Mouse (Mus musculus) kidney, embryonic 15.5 days (tissue): Measurements from ENCODE around the gene Ccdc7a. TPM values are rescaled to one million over a fixed set of nuclear protein-coding genes. Genes with fewer than 3 reads are reported as not detected.
A peak's percentile ranks its signal among the peaks of the same experiment; 100 is the strongest.

ENCODE experiments used
- ATAC-seq: fragments of 200-750 bp; cut with Nextera tagmentation; replicated peaks from 2 replicates; pipeline ENCODE4 v1.8.0; 2017; ENCODE audit warnings: moderate TSS enrichment; ENCODE audit not compliant: low FRiP score
- H3K27ac ChIP-seq: fragments of 300-500 bp; sonication (generic); 2 replicates; pipeline ENCODE4 v1.5.1; 2015; ENCODE audit warnings: mild to moderate bottlenecking, inconsistent platforms
- H3K27me3 ChIP-seq: fragments of 300-500 bp; sonication (generic); 2 replicates; pipeline ENCODE4 v1.6.1; 2015; ENCODE audit warnings: inconsistent platforms
- H3K36me3 ChIP-seq: fragments of 300-500 bp; sonication (generic); 2 replicates; pipeline ENCODE4 v1.6.1; 2015; ENCODE audit warnings: inconsistent platforms
- H3K4me1 ChIP-seq: fragments of 300-500 bp; sonication (generic); 2 replicates; pipeline ENCODE4 v1.6.1; 2015; ENCODE audit warnings: inconsistent platforms
- H3K4me2 ChIP-seq: fragments of 300-500 bp; sonication (generic); 2 replicates; pipeline ENCODE4 v1.6.1; 2015; ENCODE audit warnings: moderate library complexity, mild to moderate bottlenecking, inconsistent platforms
- H3K4me3 ChIP-seq: fragments of 300-500 bp; sonication (generic); replicated peaks from 2 replicates; pipeline ENCODE4 v1.5.1; 2015; ENCODE audit warnings: mild to moderate bottlenecking, inconsistent platforms
- H3K9ac ChIP-seq: fragments of 300-500 bp; sonication (generic); 2 replicates; pipeline ENCODE4 v1.6.1; 2015; ENCODE audit warnings: mild to moderate bottlenecking, inconsistent platforms
- H3K9me3 ChIP-seq: fragments of 300-500 bp; sonication (generic); replicated peaks from 2 replicates; pipeline ENCODE4 v1.6.1; 2016; ENCODE audit warnings: inconsistent platforms
- WGBS: fragments of 180-500 bp; shearing (Covaris S2); methylation state at CpG from one replicate; pipeline ENCODE4 v1.1.7; 2015; ENCODE audit warnings: mixed read lengths; 5-methylcytosine and 5-hydroxymethylcytosine counted together
- polyA plus RNA-seq: library from polyadenylated mRNA; unstranded; fragments of >200 nt; fragmentation: Nextera tagmentation; extraction: Ambion mirVana; gene quantifications from 2 replicates; pipeline ENCODE4 v1.2.1, GENCODE M21; 2015

The Ccdc7a gene
- polyA plus RNA-seq, 1 experiment from 2014 or later, result not detected

DNA sequence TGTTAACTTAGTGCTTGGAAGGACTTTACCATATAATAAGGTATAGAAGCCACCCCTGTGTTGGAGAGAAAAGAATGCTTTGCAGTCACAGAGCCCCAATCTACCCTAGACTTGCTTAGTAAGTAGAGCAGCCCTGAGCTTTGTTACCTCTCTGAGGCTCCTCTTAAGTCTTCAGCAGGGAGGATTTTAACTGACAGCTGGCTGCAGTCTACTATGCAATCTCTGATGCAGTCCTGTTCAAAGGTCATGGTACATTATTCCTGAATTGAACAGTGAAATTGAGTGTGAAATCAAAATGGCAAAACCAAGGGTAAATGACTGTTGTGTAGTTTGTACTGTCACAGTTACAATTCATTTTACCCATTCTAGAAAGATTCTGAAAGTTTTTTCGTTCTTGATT lies 338.1 kb downstream of the Ccdc7a start:
- no peak overlapping the region for H3K4me2 ChIP-seq
- H3K36me3 ChIP-seq, result peaks cover 81% of the 10 kb centered on the region
- ATAC-seq, result no peak
- no peak overlapping the region for H3K27ac ChIP-seq
- H3K27me3 ChIP-seq, result no peaks in the 10 kb centered on the region
- no peak overlapping the region for H3K4me3 ChIP-seq
- H3K9me3 ChIP-seq, result no peaks in the 10 kb centered on the region
- no peaks in the 10 kb centered on the region for H3K4me1 ChIP-seq
- no peak overlapping the region for H3K9ac ChIP-seq
- 98% methylated on average over 1 of the region's 1 CpGs for whole genome bisulfite sequencing

- H3K27ac ChIP-seq, result no peak overlapping the region
- ATAC-seq, result peak; percentile 79; the same call in 1 of the 2 replicates
- no peaks in the 10 kb centered on the region for H3K9me3 ChIP-seq
- H3K4me2 ChIP-seq, result no peak overlapping the region
- H3K4me3 ChIP-seq, result no peak overlapping the region
- no peak overlapping the region for H3K9ac ChIP-seq
- 66% methylated on average over 1 of the region's 1 CpGs for WGBS
- no peaks in the 10 kb centered on the region for H3K4me1 ChIP-seq
- peaks cover 79% of the 10 kb centered on the region for H3K36me3 ChIP-seq
- H3K27me3 ChIP-seq, result no peaks in the 10 kb centered on the region
Observed at GRCm38 (mm10) chr8:128724819-128725218, 340.5 kb downstream of the Ccdc7a start.

GRCm38 (mm10) chr8:128716184-128716583 lies 349.1 kb downstream of the Ccdc7a start:
- Histone ChIP-seq H3K27me3 (no peaks in the 10 kb centered on the region), H3K27ac (no peak overlapping the region), H3K4me2 (no peak overlapping the region), H3K4me3 (no peak overlapping the region), H3K9ac (no peak overlapping the region), H3K4me1 (no peaks in the 10 kb centered on the region), H3K9me3 (no peaks in the 10 kb centered on the region), H3K36me3 (peaks cover 88% of the 10 kb centered on the region)
- no peak for ATAC-seq

- H3K4me2 ChIP-seq, result no peak overlapping the region
- 55% methylated on average over 3 of the region's 3 CpGs for WGBS
- no peaks in the 10 kb centered on the region for H3K4me1 ChIP-seq
- no peak for ATAC-seq
- no peak overlapping the region for H3K9ac ChIP-seq
- H3K27me3 ChIP-seq, result no peaks in the 10 kb centered on the region
- no peaks in the 10 kb centered on the region for H3K9me3 ChIP-seq
- no peak overlapping the region for H3K27ac ChIP-seq
- H3K4me3 ChIP-seq, result no peak overlapping the region
- H3K36me3 ChIP-seq, result peaks cover 75% of the 10 kb centered on the region
Observed at GRCm38 (mm10) chr8:128709261-128709660, 356.1 kb downstream of the Ccdc7a start.

DNA sequence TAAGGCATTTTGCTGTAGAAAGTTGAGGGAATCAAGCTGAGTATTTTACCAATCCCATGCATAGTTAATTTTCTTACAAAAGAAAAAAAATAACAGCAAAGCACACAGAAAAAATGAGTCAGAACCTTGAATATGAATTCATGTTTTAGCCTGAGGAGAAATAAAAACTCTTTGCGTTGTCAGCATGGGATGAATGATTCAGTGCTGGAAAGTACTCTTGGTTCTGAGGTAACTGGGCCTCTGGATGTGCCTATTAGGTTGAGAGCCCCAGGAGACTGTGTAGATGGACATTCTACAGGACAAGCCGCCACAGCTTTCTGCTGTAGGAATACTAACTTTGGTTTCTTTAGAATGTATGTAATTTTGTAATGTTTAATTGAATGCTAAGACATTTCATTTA lies 360.5 kb downstream of the Ccdc7a start:
- no peak for ATAC-seq
- WGBS, result 84% methylated on average over 2 of the region's 2 CpGs

GRCm38 (mm10) chr8:128704376-128704775 lies 360.9 kb downstream of the Ccdc7a start:
- Histone ChIP-seq H3K36me3 (peaks cover 31% of the 10 kb centered on the region), H3K9ac (no peak overlapping the region), H3K4me3 (no peak overlapping the region), H3K27ac (no peak overlapping the region), H3K9me3 (no peaks in the 10 kb centered on the region), H3K4me2 (no peak overlapping the region), H3K27me3 (no peaks in the 10 kb centered on the region), H3K4me1 (0 out of 2 replicates have a peak, but pooled peaks cover 2% of the 10 kb centered on the region)
- 76% methylated on average over 1 of the region's 1 CpGs for WGBS
- no peak for ATAC-seq

More for the DNA sequence above, 360.5 kb downstream of the Ccdc7a start:
- Histone ChIP-seq H3K27me3 (no peaks in the 10 kb centered on the region), H3K27ac (no peak overlapping the region), H3K4me1 (0 out of 2 replicates have a peak, but pooled peaks cover 2% of the 10 kb centered on the region), H3K4me3 (no peak overlapping the region), H3K36me3 (peaks cover 35% of the 10 kb centered on the region), H3K9ac (no peak overlapping the region), H3K4me2 (no peak overlapping the region), H3K9me3 (no peaks in the 10 kb centered on the region)

DNA sequence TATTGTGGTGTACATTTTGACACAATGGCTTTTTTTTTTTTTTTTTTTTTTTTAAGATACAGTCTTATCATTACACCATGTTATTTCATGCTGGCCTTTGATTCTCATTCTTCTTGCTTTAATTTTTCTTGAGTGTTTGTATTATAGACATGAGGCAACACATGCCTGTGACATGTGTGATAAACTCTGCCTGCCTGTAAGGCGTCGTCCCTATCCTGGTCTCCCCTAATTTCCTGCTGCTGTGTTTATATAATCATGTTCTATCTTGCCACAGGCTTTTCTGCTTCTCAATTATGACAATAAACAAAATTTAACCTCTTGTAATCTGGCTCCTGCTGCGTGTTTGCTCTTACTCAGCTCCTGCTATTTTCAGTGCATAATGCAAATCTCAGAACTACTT lies 367.4 kb downstream of the Ccdc7a start:
- peaks cover 4% of the 10 kb centered on the region; the same call in 1 of the 2 replicates for H3K36me3 ChIP-seq
- no peak overlapping the region for H3K9ac ChIP-seq
- ATAC-seq, result no peak
- H3K4me2 ChIP-seq, result no peak overlapping the region
- WGBS, result 74% methylated on average over 3 of the region's 3 CpGs
- H3K4me3 ChIP-seq, result no peak overlapping the region
- H3K9me3 ChIP-seq, result no peaks in the 10 kb centered on the region
- H3K4me1 ChIP-seq, result peaks cover 11% of the 10 kb centered on the region
- H3K27me3 ChIP-seq, result no peaks in the 10 kb centered on the region
- H3K27ac ChIP-seq, result no peak overlapping the region

DNA sequence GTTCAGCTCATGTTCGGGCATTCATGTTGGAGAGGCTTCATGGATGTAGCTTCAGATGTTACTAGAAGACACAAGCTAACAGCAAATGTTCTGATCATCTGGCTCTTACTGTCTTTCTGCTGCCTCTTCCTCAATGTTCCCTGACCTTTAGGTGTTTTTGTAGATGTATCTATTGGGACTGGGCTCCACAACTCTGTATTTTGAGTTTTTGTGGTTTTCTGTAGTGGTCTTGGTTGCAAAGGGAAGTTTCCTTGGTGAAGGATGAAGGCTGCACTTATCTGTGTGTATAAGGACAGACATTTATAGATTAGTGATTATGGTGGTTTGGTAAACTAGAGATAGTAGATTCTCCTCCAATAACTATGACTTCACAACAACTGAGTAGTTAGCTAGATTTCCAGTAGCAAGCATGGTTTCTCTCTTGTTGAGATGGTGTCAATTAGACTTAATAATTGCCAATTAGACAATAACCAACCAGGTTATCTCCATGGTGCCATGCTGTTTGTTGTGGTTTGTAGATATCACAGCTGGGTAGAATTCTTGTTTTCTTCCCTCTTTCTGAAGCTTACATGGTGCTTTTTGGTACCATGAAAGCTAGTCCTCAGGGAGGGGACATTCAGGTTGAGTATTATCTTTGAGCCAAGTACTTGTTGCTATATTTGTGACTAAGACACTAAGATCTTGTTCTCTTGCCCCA lies 368.5 kb downstream of the Ccdc7a start:
- 89% methylated on average over 1 of the region's 1 CpGs for WGBS
- Histone ChIP-seq H3K4me2 (no peak overlapping the region), H3K9ac (no peak overlapping the region), H3K9me3 (no peaks in the 10 kb centered on the region), H3K4me1 (peaks cover 12% of the 10 kb centered on the region), H3K27me3 (no peaks in the 10 kb centered on the region), H3K36me3 (peaks cover 4% of the 10 kb centered on the region; the same call in 1 of the 2 replicates), H3K4me3 (no peak overlapping the region), H3K27ac (no peak overlapping the region)
- ATAC-seq, result no peak

- no peaks in the 10 kb centered on the region for H3K9me3 ChIP-seq
- WGBS, result 54% methylated on average over 1 of the region's 1 CpGs
- H3K4me3 ChIP-seq, result no peak overlapping the region
- no peak overlapping the region for H3K9ac ChIP-seq
- H3K27ac ChIP-seq, result no peak overlapping the region
- ATAC-seq, result no peak
- H3K4me1 ChIP-seq, result peaks cover 28% of the 10 kb centered on the region
- H3K4me2 ChIP-seq, result no peak overlapping the region
- H3K36me3 ChIP-seq, result no peaks in the 10 kb centered on the region
- no peaks in the 10 kb centered on the region for H3K27me3 ChIP-seq
Observed at GRCm38 (mm10) chr8:128690056-128690455, 375.3 kb downstream of the Ccdc7a start.

DNA sequence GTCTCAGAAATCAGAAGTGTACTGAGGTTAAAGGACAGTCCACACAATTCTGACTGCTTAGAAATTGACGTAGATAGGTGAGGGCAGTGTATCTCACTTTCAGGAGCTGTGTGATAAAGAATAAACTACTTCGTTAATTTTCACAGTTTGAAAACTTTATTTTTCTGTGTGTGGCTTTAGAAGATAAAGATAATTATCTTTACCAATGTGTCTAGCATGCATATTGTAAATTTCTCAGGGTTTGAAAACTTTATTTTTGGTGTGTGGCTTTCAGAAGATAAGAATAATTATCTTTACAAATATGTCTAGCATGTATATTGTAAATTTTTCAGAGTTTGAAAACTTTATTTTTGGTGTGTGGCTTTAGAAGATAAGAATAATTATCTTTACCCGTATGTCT lies 376.6 kb downstream of the Ccdc7a start:
- Histone ChIP-seq H3K4me1 (peaks cover 24% of the 10 kb centered on the region), H3K4me3 (no peak overlapping the region), H3K36me3 (no peaks in the 10 kb centered on the region), H3K9ac (no peak overlapping the region), H3K4me2 (no peak overlapping the region), H3K27ac (no peak overlapping the region), H3K27me3 (no peaks in the 10 kb centered on the region), H3K9me3 (no peaks in the 10 kb centered on the region)
- WGBS, result 68% methylated on average over 3 of the region's 3 CpGs
- no peak for ATAC-seq

GRCm38 (mm10) chr8:128686429-128686990 lies 378.8 kb downstream of the Ccdc7a start:
- Histone ChIP-seq H3K4me1 (peaks cover 19% of the 10 kb centered on the region), H3K36me3 (no peaks in the 10 kb centered on the region), H3K9me3 (no peaks in the 10 kb centered on the region), H3K9ac (peak overlapping the region; percentile 98), H3K27me3 (no peaks in the 10 kb centered on the region), H3K4me3 (peak overlapping the region; percentile 93), H3K27ac (peak overlapping the region; percentile 100), H3K4me2 (peak overlapping the region; percentile 63)
- WGBS, result 0% methylated on average over 2 of the region's 2 CpGs
- ATAC-seq, result no peak

GRCm38 (mm10) chr8:128685507-128686428 lies 379.5 kb downstream of the Ccdc7a start, which contains the start of gene Itgb1:
Gene Itgb1 (plus strand): TSS chr8:128685654.
- Histone ChIP-seq H3K27me3 (no peaks in the 10 kb centered on the region), H3K36me3 (no peaks in the 10 kb centered on the region), H3K4me3 (peak within 1 kb of the TSS; percentile 93), H3K9ac (peak within 1 kb of the TSS; percentile 98), H3K27ac (peak within 1 kb of the TSS; percentile 100), H3K4me2 (peak within 1 kb of the TSS; percentile 63), H3K4me1 (peaks cover 19% of the 10 kb centered on the region), H3K9me3 (no peaks in the 10 kb centered on the region)
- WGBS, result under 1% methylated on average over 93 of the region's 113 CpGs
- ATAC-seq, result peak; percentile 95
